In genomic region chr11:99041841-99042780, GRCm38 (mm10) we compare ENCODE assay signal across 8 mouse cellular contexts. TPM values are rescaled to one million over a fixed set of nuclear protein-coding genes. Genes with fewer than 3 reads are reported as not detected.
DNase-seq lines count a peak whose midpoint lies in the region; ATAC-seq and TF ChIP-seq lines count a peak whose summit lies in the region.

No protein-coding gene starts in this region.

- peaks cover 14% of the 10 kb centered on the region; the same call in 1 of the 2 replicates for H3K4me1 ChIP-seq in lung, postnatal 0 days (ENCODE audit: insufficient read depth, low read depth, low read length)
- H3K4me1 ChIP-seq in heart, embryonic 13.5 days = peaks cover 53% of the 10 kb centered on the region
- peaks cover 0 to 14% of the 10 kb centered on the region in 2 experiments; a peak in 2 of 4 replicates for H3K4me1 ChIP-seq in liver, embryonic 14.5 days (replicated peaks; ENCODE audit: control insufficient read depth in 2 of 2, insufficient read depth in 2 of 2, low read length in 1 of 2)
- peaks cover 34% of the 10 kb centered on the region for H3K4me1 ChIP-seq in stomach, embryonic 16.5 days (ENCODE audit: control insufficient read depth, insufficient read depth, low read length)
- peaks cover 6% of the 10 kb centered on the region; the same call in 1 of the 2 replicates for H3K4me1 ChIP-seq in cerebellum, adult 2 months (ENCODE audit: control insufficient read depth, insufficient read depth, low read length)

- no peak for TF ChIP-seq EP300 in lung, postnatal 0 days (IDR thresholded peaks at IDR 0.05)
- no peak for TF ChIP-seq EP300 in liver, embryonic 14.5 days (IDR thresholded peaks at IDR 0.05; ENCODE audit: low read depth)

- peak overlapping the region; percentile 61 for H3K4me3 ChIP-seq in lung, postnatal 0 days (ENCODE audit: low read depth, low read length)
- peak overlapping the region; percentile 65 for H3K4me3 ChIP-seq in heart, embryonic 13.5 days
- peak overlapping the region; percentile 64 to 72 for H3K4me3 ChIP-seq in liver, embryonic 14.5 days (ENCODE audit: insufficient read depth in 1 of 2, low read depth in 2 of 2, low read length in 2 of 2)
- H3K4me3 ChIP-seq in stomach, embryonic 16.5 days (replicated peaks; ENCODE audit: low read length) = peak overlapping the region; percentile 61
- no peak overlapping the region for H3K4me3 ChIP-seq in cerebellum, adult 2 months (replicated peaks; ENCODE audit: insufficient read depth, low read depth, low read length)

- no peaks in the 10 kb centered on the region for H3K9me3 ChIP-seq in lung, postnatal 0 days (ENCODE audit: low read length)
- no peaks in the 10 kb centered on the region for H3K9me3 ChIP-seq in heart, embryonic 13.5 days
- H3K9me3 ChIP-seq in liver, embryonic 14.5 days (ENCODE audit: control insufficient read depth, low read length) = no peaks in the 10 kb centered on the region
- H3K9me3 ChIP-seq in stomach, embryonic 16.5 days (replicated peaks; ENCODE audit: control insufficient read depth, low read length) = no peaks in the 10 kb centered on the region

- H3K27me3 ChIP-seq in lung, postnatal 0 days (replicated peaks; ENCODE audit: insufficient read depth, low read length) = no peaks in the 10 kb centered on the region
- peaks cover 11% of the 10 kb centered on the region for H3K27me3 ChIP-seq in heart, embryonic 13.5 days (replicated peaks)
- peaks cover 39% of the 10 kb centered on the region for H3K27me3 ChIP-seq in liver, embryonic 14.5 days (ENCODE audit: control insufficient read depth, insufficient read depth, low read length)
- no peaks in the 10 kb centered on the region for H3K27me3 ChIP-seq in stomach, embryonic 16.5 days (ENCODE audit: control insufficient read depth, insufficient read depth, low read length)
- H3K27me3 ChIP-seq in cerebellum, adult 2 months (ENCODE audit: control insufficient read depth, insufficient read depth, low read length) = peaks cover 2% of the 10 kb centered on the region; the same call in 1 of the 2 replicates

- ATAC-seq in lung, postnatal 0 days = no peak
- ATAC-seq in heart, embryonic 13.5 days (ENCODE audit: extremely low read depth, insufficient number of reproducible peaks, low FRiP score, low TSS enrichment) = no peak
- ATAC-seq in liver, embryonic 14.5 days (ENCODE audit: insufficient read depth) = no peak
- no peak for ATAC-seq in stomach, embryonic 16.5 days (ENCODE audit: insufficient read depth, low FRiP score)

- peak overlapping the region; percentile 58 for H3K9ac ChIP-seq in lung, postnatal 0 days (replicated peaks; ENCODE audit: low read depth)
- H3K9ac ChIP-seq in heart, embryonic 13.5 days = peak overlapping the region; percentile 90
- peak overlapping the region; percentile 20 for H3K9ac ChIP-seq in liver, embryonic 14.5 days (replicated peaks)
- H3K9ac ChIP-seq in stomach, embryonic 16.5 days (ENCODE audit: low read length) = peak overlapping the region; percentile 88

- no peak for DNase-seq in lung, postnatal 0 days (ENCODE audit: low spot score)
- DNase-seq in lung, postnatal 10 days = no peak
- no peak for DNase-seq in liver, embryonic 14.5 days (ENCODE audit: low read depth in 3 of 3, low spot score in 3 of 3)
- no peak for DNase-seq in cerebellum, adult 2 months
- DNase-seq in gastrocnemius, adult 18-20 months (ENCODE audit: low spot score) = no peak
- DNase-seq in left cerebral cortex, adult 11 months (ENCODE audit: low spot score) = no peak

- H3K27ac ChIP-seq in lung, postnatal 0 days (ENCODE audit: low read length) = peak overlapping the region; percentile 88
- peak overlapping the region; percentile 89 for H3K27ac ChIP-seq in heart, embryonic 13.5 days (replicated peaks)
- H3K27ac ChIP-seq in liver, embryonic 14.5 days = peak overlapping the region; percentile 33
- peak overlapping the region; percentile 89 for H3K27ac ChIP-seq in stomach, embryonic 16.5 days (ENCODE audit: low read length)
- no peak overlapping the region for H3K27ac ChIP-seq in cerebellum, adult 2 months (ENCODE audit: insufficient read depth, low read length)

- H3K4me2 ChIP-seq in lung, postnatal 0 days (replicated peaks; ENCODE audit: low read depth, low read length) = peak overlapping the region; percentile 91
- H3K4me2 ChIP-seq in heart, embryonic 13.5 days = peak overlapping the region; percentile 88
- peak overlapping the region; percentile 63 for H3K4me2 ChIP-seq in liver, embryonic 14.5 days (ENCODE audit: low read depth)
- peak overlapping the region; percentile 92 for H3K4me2 ChIP-seq in stomach, embryonic 16.5 days (ENCODE audit: low read depth, low read length)

- TF ChIP-seq CTCF in lung, postnatal 0 days (IDR thresholded peaks at IDR 0.05) = no peak
- TF ChIP-seq CTCF in liver, embryonic 14.5 days (IDR thresholded peaks at IDR 0.05; ENCODE audit: low read depth) = no peak
- no peak for TF ChIP-seq CTCF in cerebellum, adult 2 months (IDR thresholded peaks at IDR 0.05; ENCODE audit: borderline replicate concordance, insufficient read depth, low read depth, low read length)

- TF ChIP-seq POLR2A in cerebellum, adult 2 months (IDR thresholded peaks at IDR 0.05; ENCODE audit: borderline replicate concordance, insufficient read depth, low read length) = no peak

- H3K36me3 ChIP-seq in lung, postnatal 0 days (ENCODE audit: insufficient read depth, low read length) = no peaks in the 10 kb centered on the region
- peaks cover 7% of the 10 kb centered on the region for H3K36me3 ChIP-seq in heart, embryonic 13.5 days
- H3K36me3 ChIP-seq in liver, embryonic 14.5 days (replicated peaks; ENCODE audit: control insufficient read depth, insufficient read depth, low read depth) = no peaks in the 10 kb centered on the region
- no peaks in the 10 kb centered on the region for H3K36me3 ChIP-seq in stomach, embryonic 16.5 days (ENCODE audit: control insufficient read depth, insufficient read depth, low read length)

- WGBS in lung, postnatal 0 days = 23% methylated on average over 16 of the region's 16 CpGs
- 34% methylated on average over 16 of the region's 16 CpGs for WGBS in heart, embryonic 13.5 days
- 5% methylated on average over 16 of the region's 16 CpGs for WGBS in liver, embryonic 14.5 days (ENCODE audit: insufficient replicate concordance)
- WGBS in stomach, embryonic 16.5 days = 24% methylated on average over 16 of the region's 16 CpGs
- WGBS in cerebellum, adult 2 months = 76% methylated on average over 16 of the region's 16 CpGs

RNA-seq across cellular contexts. Expression of gene Igfbp4, which starts 1.1 kb away (rescaled TPM):
- polyA plus RNA-seq in lung, postnatal 0 days (2015; fragmentation: Nextera tagmentation; extraction: Ambion mirVana) = 416 and 433 TPM in 2 replicates
- polyA plus RNA-seq in heart, embryonic 13.5 days (2015; fragmentation: Nextera tagmentation; extraction: Ambion mirVana) = 371 and 397 TPM in 2 replicates
- 60.6 and 71.4 TPM in 2 replicates for polyA plus RNA-seq in liver, embryonic 14.5 days (2012; rRNA removed)
- 115 and 123 TPM in 2 replicates for polyA plus RNA-seq in liver, embryonic 14.5 days (2014; fragmentation: Nextera tagmentation; extraction: Ambion mirVana)
- 411 and 440 TPM in 2 replicates for polyA plus RNA-seq in stomach, embryonic 16.5 days (2015; fragmentation: Nextera tagmentation; extraction: Ambion mirVana)
- 26.2 and 28.6 TPM in 2 replicates for polyA plus RNA-seq in cerebellum, adult 2 months (2012; rRNA removed)
- 10 to 100 TPM; 30.0 to 48.5 TPM for total RNA-seq in gastrocnemius, adult 18-20 months (2021)

RNA-seq across cellular contexts. Expression of gene Top2a, which starts 18.1 kb away (rescaled TPM):
- 11.1 and 16.9 TPM in 2 replicates for polyA plus RNA-seq in lung, postnatal 0 days (2015; fragmentation: Nextera tagmentation; extraction: Ambion mirVana)
- polyA plus RNA-seq in heart, embryonic 13.5 days (2015; fragmentation: Nextera tagmentation; extraction: Ambion mirVana) = 158 and 170 TPM in 2 replicates
- polyA plus RNA-seq in liver, embryonic 14.5 days (2012; rRNA removed) = 57.7 and 108 TPM in 2 replicates
- 197 and 214 TPM in 2 replicates for polyA plus RNA-seq in liver, embryonic 14.5 days (2014; fragmentation: Nextera tagmentation; extraction: Ambion mirVana)
- 186 and 188 TPM in 2 replicates for polyA plus RNA-seq in stomach, embryonic 16.5 days (2015; fragmentation: Nextera tagmentation; extraction: Ambion mirVana)
- polyA plus RNA-seq in cerebellum, adult 2 months (2012; rRNA removed) = 0.11 and 0.25 TPM in 2 replicates
- under 1 TPM; 0.09 to 0.21 TPM for total RNA-seq in gastrocnemius, adult 18-20 months (2021)

RNA-seq across cellular contexts. Expression of gene Tns4, which starts 47.0 kb away (rescaled TPM):
- polyA plus RNA-seq in lung, postnatal 0 days (2015; fragmentation: Nextera tagmentation; extraction: Ambion mirVana) = 0.13 and 0.24 TPM in 2 replicates
- polyA plus RNA-seq in heart, embryonic 13.5 days (2015; fragmentation: Nextera tagmentation; extraction: Ambion mirVana) = 0.15 and 0.21 TPM in 2 replicates
- polyA plus RNA-seq in liver, embryonic 14.5 days (2012; rRNA removed) = 0.36 and 0.42 TPM in 2 replicates
- 0.09 and 0.33 TPM in 2 replicates for polyA plus RNA-seq in liver, embryonic 14.5 days (2014; fragmentation: Nextera tagmentation; extraction: Ambion mirVana)
- 1.8 and 2.4 TPM in 2 replicates for polyA plus RNA-seq in stomach, embryonic 16.5 days (2015; fragmentation: Nextera tagmentation; extraction: Ambion mirVana)
- polyA plus RNA-seq in cerebellum, adult 2 months (2012; rRNA removed) = 0.18 and 0.25 TPM in 2 replicates
- under 1 TPM in 1 of 2 experiments, not detected in 1; 0.07 TPM for total RNA-seq in gastrocnemius, adult 18-20 months (2021)

RNA-seq across cellular contexts. Expression of gene Gjd3, which starts 59.3 kb away (rescaled TPM):
- 0.56 and 1.0 TPM in 2 replicates for polyA plus RNA-seq in lung, postnatal 0 days (2015; fragmentation: Nextera tagmentation; extraction: Ambion mirVana)
- 1.3 and 3.3 TPM in 2 replicates for polyA plus RNA-seq in heart, embryonic 13.5 days (2015; fragmentation: Nextera tagmentation; extraction: Ambion mirVana)
- polyA plus RNA-seq in liver, embryonic 14.5 days (2012; rRNA removed) = not detected in 2 replicates
- not detected in 2 replicates for polyA plus RNA-seq in liver, embryonic 14.5 days (2014; fragmentation: Nextera tagmentation; extraction: Ambion mirVana)
- polyA plus RNA-seq in stomach, embryonic 16.5 days (2015; fragmentation: Nextera tagmentation; extraction: Ambion mirVana) = 0.44 TPM in 1 of 2 replicates, not detected in the other
- 1.2 and 2.1 TPM in 2 replicates for polyA plus RNA-seq in cerebellum, adult 2 months (2012; rRNA removed)
- not detected for total RNA-seq in gastrocnemius, adult 18-20 months (2021)

Comparison
In these comparisons a context has a peak if more than half of its experiments do, and no peak if none do; other contexts are left out.
1. H3K9ac ChIP-seq: peak in every context shown above with its lines; median percentile 90 in heart, embryonic 13.5 days; 88 in stomach, embryonic 16.5 days; 58 in lung, postnatal 0 days; 20 in liver, embryonic 14.5 days.